Mouse (Mus musculus) liver, postnatal 0 days (tissue): ENCODE data around the gene Scn9a. TPM values are rescaled to one million over a fixed set of nuclear protein-coding genes. Genes with fewer than 3 reads are reported as not detected.

Experiments
- ATAC-seq: fragments of 200-750 bp; cut with Nextera tagmentation; 2 replicates; pipeline ENCODE4 v1.8.0; 2017; ENCODE audit warnings: mild to moderate bottlenecking, moderate library complexity
- DNase-seq: peaks from one replicate; pipeline ENCODE4 v3.0.0-alpha.2; 2016
- H3K27ac ChIP-seq: fragments of 300-500 bp; sonication (generic); 2 replicates; pipeline ENCODE4 v1.5.1; 2014; ENCODE audit warnings: antibody characterized with exemption, moderate library complexity, mild to moderate bottlenecking, low read depth
- H3K27me3 ChIP-seq: fragments of 300-500 bp; sonication (generic); 2 replicates; pipeline ENCODE4 v1.6.1; 2014; ENCODE audit warnings: low read length, control low read depth, mixed read lengths; ENCODE audit not compliant: insufficient read depth
- H3K36me3 ChIP-seq: fragments of 300-500 bp; sonication (generic); replicated peaks from 2 replicates; pipeline ENCODE4 v1.6.1; 2014; ENCODE audit warnings: mild to moderate bottlenecking, control low read depth, low read length, moderate library complexity, mixed read lengths; ENCODE audit not compliant: insufficient read depth
- H3K4me1 ChIP-seq: fragments of 300-500 bp; sonication (generic); 2 replicates; pipeline ENCODE4 v1.6.1; 2014; ENCODE audit warnings: antibody characterized with exemption, mild to moderate bottlenecking, control low read depth; ENCODE audit not compliant: insufficient read depth
- H3K4me2 ChIP-seq: fragments of 300-500 bp; sonication (generic); 2 replicates; pipeline ENCODE4 v1.6.1; 2014; ENCODE audit warnings: low read depth, mild to moderate bottlenecking, low read length, moderate library complexity, mixed read lengths
- H3K4me3 ChIP-seq: fragments of 300-500 bp; sonication (generic); 2 replicates; pipeline ENCODE4 v1.5.1; 2014; ENCODE audit warnings: low read depth, low read length
- H3K9ac ChIP-seq: fragments of 300-500 bp; sonication (generic); replicated peaks from 2 replicates; pipeline ENCODE4 v1.6.1; 2014; ENCODE audit warnings: mild to moderate bottlenecking, moderate library complexity
- H3K9me3 ChIP-seq: fragments of 300-500 bp; sonication (generic); 2 replicates; pipeline ENCODE4 v1.6.1; 2016; ENCODE audit warnings: mild to moderate bottlenecking, control low read depth, low read length, mixed read lengths
- CTCF ChIP-seq: sonication (generic); IDR thresholded peaks from 2 replicates; pipeline ENCODE4 v1.5.1; 2016; ENCODE audit warnings: antibody characterized with exemption, low read depth
- EP300 ChIP-seq: IDR thresholded peaks from 2 replicates; pipeline ENCODE4 v1.6.1; 2016; ENCODE audit warnings: antibody characterized with exemption, low read depth, mild to moderate bottlenecking
- WGBS: fragments of 180-500 bp; shearing (Covaris S2); extraction: QIAGEN DNeasy Blood & Tissue Kit; methylation state at CpG from one replicate; pipeline ENCODE4 v1.1.7; 2014; ENCODE audit not compliant: insufficient replicate concordance; 5-methylcytosine and 5-hydroxymethylcytosine counted together
- polyA plus RNA-seq: library from polyadenylated mRNA; unstranded; fragments of >200 nt; fragmentation: Nextera tagmentation; extraction: Ambion mirVana; gene quantifications from 2 replicates; pipeline ENCODE4 v1.2.1, GENCODE M21; 2015

Gene Scn9a
- polyA plus RNA-seq, 1 experiment from 2014 or later: not detected

DNA sequence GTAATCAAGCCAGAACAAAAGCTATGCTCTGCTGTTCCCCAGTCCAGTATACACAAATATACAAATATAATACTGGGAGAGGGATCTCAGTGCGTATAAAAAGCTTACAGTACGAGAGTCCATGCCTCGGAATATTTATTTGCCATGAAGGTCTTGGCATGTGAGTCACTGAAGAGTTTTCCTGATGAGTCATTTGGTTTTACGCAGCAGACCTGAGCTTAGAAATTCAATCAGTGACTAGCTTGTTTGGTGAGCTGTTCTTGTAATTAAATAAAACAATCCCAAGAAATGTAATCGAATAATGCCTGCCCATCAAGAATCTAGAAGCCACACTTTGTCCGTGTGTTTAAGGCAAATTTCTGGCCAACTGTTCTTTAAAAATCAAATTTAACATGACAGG is 37.4 kb downstream of the Scn9a start:
- H3K4me1 ChIP-seq: no peaks in the 10 kb centered on the region
- 72% methylated on average over 6 of the region's 6 CpGs for whole genome bisulfite sequencing
- DNase-seq: no peak
- H3K4me2 ChIP-seq: no peak overlapping the region
- H3K27ac ChIP-seq: no peak overlapping the region
- H3K4me3 ChIP-seq: no peak overlapping the region
- H3K9me3 ChIP-seq: no peaks in the 10 kb centered on the region
- no peak for ATAC-seq
- H3K36me3 ChIP-seq: no peaks in the 10 kb centered on the region
- H3K9ac ChIP-seq: no peak overlapping the region
- H3K27me3 ChIP-seq: no peaks in the 10 kb centered on the region
- TF ChIP-seq CTCF (no peak), EP300 (no peak)

- Histone ChIP-seq H3K9me3 (no peaks in the 10 kb centered on the region), H3K27ac (no peak overlapping the region), H3K4me3 (no peak overlapping the region), H3K4me2 (no peak overlapping the region), H3K27me3 (no peaks in the 10 kb centered on the region), H3K4me1 (no peaks in the 10 kb centered on the region), H3K9ac (no peak overlapping the region), H3K36me3 (no peaks in the 10 kb centered on the region)
- DNase-seq (no peak), ATAC-seq (no peak)
- no peak for TF ChIP-seq EP300
- no peak for TF ChIP-seq CTCF
- WGBS: 52% methylated on average over 5 of the region's 5 CpGs
These were observed 38.6 kb downstream of the Scn9a start for GRCm38 (mm10) chr2:66596145-66596544.

- TF ChIP-seq CTCF (no peak), EP300 (no peak)
- no peak for DNase-seq
These were observed 44.6 kb downstream of the Scn9a start for GRCm38 (mm10) chr2:66590151-66590550.

GRCm38 (mm10) chr2:66580026-66580808 is 54.5 kb downstream of the Scn9a start:
- 69% methylated on average over 5 of the region's 5 CpGs for WGBS
- no peak overlapping the region for H3K4me3 ChIP-seq

More at GRCm38 (mm10) chr2:66590151-66590550, 44.6 kb downstream of the Scn9a start:
- Histone ChIP-seq H3K9me3 (no peaks in the 10 kb centered on the region), H3K4me1 (no peaks in the 10 kb centered on the region), H3K4me3 (no peak overlapping the region), H3K27me3 (no peaks in the 10 kb centered on the region), H3K9ac (no peak overlapping the region), H3K4me2 (no peak overlapping the region), H3K36me3 (no peaks in the 10 kb centered on the region), H3K27ac (no peak overlapping the region)
- 78% methylated on average over 3 of the region's 3 CpGs for WGBS
- ATAC-seq: no peak

GRCm38 (mm10) chr2:66548254-66548653 is 86.5 kb downstream of the Scn9a start:
- no peak for TF ChIP-seq CTCF
- H3K4me3 ChIP-seq: no peak overlapping the region
- no peak for DNase-seq

More at GRCm38 (mm10) chr2:66580026-66580808, 54.5 kb downstream of the Scn9a start:
- TF ChIP-seq CTCF (no peak), EP300 (no peak)
- H3K27me3 ChIP-seq: no peaks in the 10 kb centered on the region
- H3K27ac ChIP-seq: no peak overlapping the region
- no peaks in the 10 kb centered on the region for H3K4me1 ChIP-seq
- H3K4me2 ChIP-seq: no peak overlapping the region
- ATAC-seq: no peak
- H3K9ac ChIP-seq: no peak overlapping the region
- no peaks in the 10 kb centered on the region for H3K9me3 ChIP-seq
- no peaks in the 10 kb centered on the region for H3K36me3 ChIP-seq
- DNase-seq: no peak

DNA sequence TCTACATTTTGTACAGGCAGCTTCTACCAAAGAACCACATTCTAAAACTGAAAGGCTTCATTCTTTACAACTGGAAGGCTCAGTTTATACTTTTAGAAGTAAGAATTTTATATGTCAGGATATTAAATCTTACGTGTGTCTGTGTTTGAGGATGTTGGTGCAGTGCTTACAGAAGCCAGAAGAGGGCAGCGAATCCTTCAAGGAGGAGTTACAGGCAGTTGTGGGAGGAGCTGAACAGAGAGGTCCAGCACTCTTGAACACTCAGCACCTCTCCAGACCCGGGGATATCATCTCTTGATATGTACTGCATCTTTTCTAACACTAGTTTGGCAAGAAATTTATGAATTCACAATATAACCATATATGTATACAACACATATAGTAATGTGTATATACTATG is 114.8 kb downstream of the Scn9a start:
- H3K27ac ChIP-seq: no peak overlapping the region
- no peak overlapping the region for H3K4me2 ChIP-seq
- no peak overlapping the region for H3K4me3 ChIP-seq
- H3K27me3 ChIP-seq: no peaks in the 10 kb centered on the region
- no peak overlapping the region for H3K9ac ChIP-seq
- DNase-seq (no peak), ATAC-seq (no peak)
- H3K4me1 ChIP-seq: no peaks in the 10 kb centered on the region
- no peaks in the 10 kb centered on the region for H3K36me3 ChIP-seq
- WGBS: 68% methylated on average over 3 of the region's 3 CpGs
- no peak for TF ChIP-seq CTCF
- no peak for TF ChIP-seq EP300
- no peaks in the 10 kb centered on the region for H3K9me3 ChIP-seq

More at GRCm38 (mm10) chr2:66548254-66548653, 86.5 kb downstream of the Scn9a start:
- WGBS: 78% methylated on average over 3 of the region's 3 CpGs
- Histone ChIP-seq H3K4me1 (no peaks in the 10 kb centered on the region), H3K9me3 (no peaks in the 10 kb centered on the region), H3K4me2 (no peak overlapping the region), H3K27ac (no peak overlapping the region), H3K9ac (no peak overlapping the region), H3K36me3 (no peaks in the 10 kb centered on the region), H3K27me3 (no peaks in the 10 kb centered on the region)
- no peak for ATAC-seq
